Mouse (Mus musculus) gastrocnemius, postnatal 10 days (tissue): ENCODE measurements at regions not wholly inside any gene's neighbourhood (a gene's known extent, or its start where the extent isn't known, plus 50 kb on each side); places are given as distances from the start of the nearest gene placed in this dataset.
A peak's percentile ranks its signal among the peaks of the same experiment; 100 is the strongest.

Experiments
- DNase-seq: peaks from one replicate; pipeline ENCODE4 v3.0.0; 2021; ENCODE audit warnings: mixed read lengths

DNA sequence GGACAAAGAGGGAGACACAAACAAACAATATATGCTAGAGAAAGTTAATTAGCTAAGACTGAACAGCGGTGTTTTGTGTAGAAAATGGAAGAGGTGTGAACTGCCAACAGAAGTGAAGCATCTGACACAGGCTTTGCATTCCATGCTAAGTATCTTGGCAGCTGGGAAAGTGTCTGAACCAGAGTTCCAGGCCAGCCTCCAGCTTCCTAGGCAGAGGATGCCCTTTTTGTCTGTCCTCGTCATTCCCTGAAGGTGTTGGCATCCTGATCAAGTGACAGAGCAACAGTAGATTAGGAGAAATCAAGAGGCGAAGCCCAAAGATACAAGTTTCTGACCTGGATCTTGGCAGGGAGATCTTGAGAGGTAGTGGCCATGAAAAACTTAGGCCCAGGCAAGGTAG is 452.4 kb downstream of the Epha4 start:
- DNase-seq: no peak

DNA sequence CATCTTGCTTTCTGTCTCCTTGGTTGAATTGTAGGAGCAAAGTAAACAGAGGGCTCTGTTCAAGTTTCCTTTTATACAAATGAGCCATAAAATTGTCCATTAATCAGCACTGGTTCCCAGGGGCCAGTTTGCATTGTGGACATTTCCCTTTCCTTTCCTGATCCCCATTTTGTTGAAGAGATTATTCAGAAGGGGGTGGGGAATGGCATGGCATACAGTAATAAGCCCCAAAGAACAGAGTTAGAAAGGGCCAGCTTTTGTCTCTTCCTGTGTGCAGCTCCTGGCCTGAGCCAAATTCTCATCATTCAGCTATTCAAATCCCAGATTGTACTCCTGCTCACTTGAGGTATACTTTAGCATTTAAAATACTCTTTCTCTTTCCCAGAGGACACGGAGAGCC is 441.8 kb downstream of the Epha4 start:
- DNase-seq: no peak

DNA sequence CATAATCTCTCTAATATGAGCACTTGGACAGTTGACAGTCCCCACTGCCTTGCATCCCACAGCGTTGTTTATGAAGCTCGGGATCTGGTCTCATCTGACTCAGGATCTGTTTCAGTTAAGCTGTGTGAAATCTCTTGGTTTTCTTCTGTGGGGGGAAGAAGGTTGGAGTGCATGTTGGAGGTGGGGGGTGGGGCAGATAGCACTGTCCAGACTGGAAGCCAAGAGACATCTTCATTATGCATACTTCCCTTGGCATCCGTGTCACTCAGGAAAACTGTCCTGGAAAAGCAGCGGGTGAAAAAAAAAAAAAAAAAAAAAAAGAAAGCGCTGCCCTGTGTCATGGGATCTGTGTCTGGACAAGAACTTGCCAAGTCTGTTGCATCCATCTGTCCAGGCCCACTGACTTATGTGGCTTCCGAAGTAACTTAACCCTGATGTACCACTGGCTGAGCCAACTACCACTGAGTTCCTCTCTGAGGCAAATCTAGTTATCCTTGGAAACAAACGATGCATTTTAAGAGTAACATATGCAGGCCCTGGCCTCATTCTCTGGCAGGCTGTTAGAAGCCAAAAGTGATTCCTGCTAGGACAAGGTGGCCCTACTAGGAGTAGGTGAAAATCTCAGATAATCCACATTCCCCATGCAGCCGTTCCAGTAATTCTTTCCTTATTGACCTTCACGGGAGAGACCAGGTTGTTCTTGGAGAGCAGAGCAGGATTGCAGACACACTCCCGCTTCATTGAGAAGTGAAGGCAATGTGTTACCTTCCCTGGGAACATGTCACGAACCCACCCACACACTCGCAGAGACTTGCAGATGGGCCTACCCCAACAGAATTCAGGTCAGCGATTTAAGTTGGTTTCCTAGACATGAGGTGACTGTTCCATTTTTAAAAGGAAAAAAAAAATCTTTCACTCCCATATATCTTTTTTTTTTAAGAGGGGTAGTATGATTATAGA is 439.7 kb downstream of the Epha4 start:
- no peak for DNase-seq

DNA sequence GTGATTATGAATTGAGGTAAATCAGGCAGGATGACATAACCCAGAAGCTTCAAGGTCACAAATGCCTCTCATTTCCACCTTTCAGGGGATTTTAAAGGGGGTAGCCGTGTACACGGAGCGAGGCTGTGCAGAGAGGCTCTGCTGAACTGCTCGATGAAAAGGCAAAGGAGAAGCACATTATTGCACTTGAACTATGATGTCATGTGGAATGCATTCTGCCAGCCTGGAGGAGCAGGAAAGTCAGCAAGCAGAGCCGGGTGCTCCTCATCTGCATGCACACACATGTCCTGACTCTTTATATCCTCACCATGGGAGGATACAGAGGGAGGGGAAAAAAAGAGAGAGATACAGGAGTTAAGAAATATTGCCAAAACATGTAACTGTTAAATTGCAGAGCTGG is 434.1 kb downstream of the Epha4 start:
- DNase-seq: no peak

DNA sequence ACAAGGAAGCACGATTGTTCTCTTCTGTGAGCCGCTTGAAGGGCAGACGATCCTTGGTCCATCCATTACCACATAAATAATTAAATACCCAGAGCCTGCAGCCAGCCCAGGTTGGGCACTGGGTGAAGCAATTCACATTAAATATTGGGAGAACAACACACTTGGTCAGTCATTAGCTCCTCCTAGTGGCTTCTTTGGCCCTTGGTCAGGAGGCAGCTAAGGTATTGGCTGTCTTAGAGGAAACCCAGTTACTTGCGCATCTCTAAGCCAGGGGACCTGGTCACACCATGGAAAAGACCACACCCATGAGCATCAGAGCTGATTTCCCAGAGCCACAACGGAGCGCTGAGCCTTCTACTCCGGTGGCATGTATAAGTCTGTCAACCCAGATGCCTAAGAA is 433.2 kb downstream of the Epha4 start:
- no peak for DNase-seq

DNA sequence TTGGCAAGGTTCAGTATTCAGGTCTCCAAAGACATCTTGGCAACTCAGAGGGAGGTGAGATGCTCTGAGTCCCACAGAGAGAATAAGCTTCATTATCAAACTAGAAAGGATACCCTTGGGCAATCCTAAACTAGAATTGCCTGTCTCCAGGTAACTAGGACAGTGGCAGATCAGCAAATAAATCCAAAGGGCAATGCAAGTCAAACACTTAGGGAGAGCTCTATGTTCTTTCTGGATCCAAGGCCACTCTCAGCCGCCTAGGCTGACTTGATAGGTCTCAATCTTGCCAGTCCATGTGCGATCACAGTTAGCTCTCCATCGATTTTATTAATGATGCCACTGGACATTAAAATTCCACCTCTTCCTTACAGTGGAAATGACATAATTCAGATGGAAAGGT is 432.5 kb downstream of the Epha4 start:
- no peak for DNase-seq

DNA sequence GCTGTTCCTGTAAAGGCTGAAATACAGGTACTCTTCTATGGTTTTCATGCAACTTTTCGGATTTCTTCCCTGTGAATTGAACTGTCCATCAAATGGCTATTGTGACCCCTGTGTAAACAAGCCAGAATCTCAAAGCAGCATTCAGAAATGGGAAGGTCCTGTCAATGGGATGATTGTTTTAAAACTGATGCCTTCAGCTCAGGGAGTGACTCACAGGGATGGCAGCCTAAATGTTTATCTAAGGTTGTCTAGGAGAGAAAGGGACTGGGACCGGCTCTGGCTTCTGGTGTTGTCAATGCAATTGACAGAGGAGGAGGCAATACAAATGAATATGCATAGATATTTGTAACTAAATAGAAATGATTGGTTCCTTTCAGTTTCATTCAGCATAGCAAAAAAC is 421.3 kb downstream of the Epha4 start:
- no peak for DNase-seq

DNA sequence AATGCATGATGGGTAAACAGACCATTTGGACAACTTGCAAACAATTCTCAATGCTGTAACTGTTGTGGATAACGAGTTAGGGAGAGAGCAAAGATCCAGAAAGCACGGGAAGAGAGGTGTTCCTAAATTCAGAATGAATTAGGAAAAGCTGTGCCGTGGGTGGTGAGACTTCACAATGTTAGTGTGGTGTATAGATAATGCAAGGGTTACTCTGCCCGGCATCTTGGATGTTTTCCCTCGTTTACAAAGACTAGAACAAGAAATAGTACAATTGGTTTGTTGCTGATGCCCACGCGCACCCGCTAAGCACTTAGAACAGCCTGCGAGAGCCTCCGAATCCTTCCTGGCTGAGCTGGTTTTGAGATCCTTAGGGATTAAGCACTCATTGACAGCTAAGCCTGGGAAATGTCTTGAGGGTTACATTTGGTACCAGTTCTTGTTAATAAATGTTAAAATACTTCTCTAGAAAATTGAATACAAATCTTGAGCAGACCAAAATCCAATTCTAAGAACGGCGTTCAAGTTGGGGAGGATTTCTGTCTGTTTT is 413.1 kb downstream of the Epha4 start:
- DNase-seq: no peak

DNA sequence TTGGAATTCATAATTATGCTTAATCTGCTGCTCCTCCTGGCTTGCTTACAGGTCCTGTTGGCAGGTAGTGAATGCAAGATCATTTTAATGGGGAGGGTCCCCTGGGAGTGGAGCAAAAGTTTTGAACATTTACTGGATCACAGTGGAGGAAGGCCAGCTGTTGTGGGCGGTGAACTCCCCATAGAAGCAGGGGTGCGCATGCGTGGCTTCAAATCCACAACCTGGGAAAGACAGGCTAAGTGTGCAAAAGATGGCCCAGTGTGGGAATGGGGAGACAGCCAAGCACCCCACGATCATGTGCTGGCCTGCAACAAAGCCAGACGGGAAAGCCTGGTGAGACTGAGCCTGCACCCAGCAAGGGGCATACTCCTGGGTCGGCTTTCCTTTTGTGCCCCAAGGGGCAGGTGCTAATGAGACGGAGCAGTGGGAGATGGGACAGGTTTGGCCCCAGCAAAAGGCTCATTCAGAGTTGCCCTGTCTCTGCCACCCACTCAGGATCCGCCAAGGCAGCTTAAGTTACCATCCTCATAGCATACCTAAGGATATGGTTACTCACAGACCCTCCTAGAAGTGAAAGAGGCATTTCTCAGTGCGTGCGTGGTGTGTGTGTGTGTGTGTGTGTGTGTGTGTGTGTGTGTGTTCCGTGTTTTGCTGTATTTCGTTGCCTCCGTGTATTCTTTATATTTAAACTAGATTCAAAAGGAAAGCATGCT is 412.3 kb downstream of the Epha4 start:
- peak; percentile 47 for DNase-seq

DNA sequence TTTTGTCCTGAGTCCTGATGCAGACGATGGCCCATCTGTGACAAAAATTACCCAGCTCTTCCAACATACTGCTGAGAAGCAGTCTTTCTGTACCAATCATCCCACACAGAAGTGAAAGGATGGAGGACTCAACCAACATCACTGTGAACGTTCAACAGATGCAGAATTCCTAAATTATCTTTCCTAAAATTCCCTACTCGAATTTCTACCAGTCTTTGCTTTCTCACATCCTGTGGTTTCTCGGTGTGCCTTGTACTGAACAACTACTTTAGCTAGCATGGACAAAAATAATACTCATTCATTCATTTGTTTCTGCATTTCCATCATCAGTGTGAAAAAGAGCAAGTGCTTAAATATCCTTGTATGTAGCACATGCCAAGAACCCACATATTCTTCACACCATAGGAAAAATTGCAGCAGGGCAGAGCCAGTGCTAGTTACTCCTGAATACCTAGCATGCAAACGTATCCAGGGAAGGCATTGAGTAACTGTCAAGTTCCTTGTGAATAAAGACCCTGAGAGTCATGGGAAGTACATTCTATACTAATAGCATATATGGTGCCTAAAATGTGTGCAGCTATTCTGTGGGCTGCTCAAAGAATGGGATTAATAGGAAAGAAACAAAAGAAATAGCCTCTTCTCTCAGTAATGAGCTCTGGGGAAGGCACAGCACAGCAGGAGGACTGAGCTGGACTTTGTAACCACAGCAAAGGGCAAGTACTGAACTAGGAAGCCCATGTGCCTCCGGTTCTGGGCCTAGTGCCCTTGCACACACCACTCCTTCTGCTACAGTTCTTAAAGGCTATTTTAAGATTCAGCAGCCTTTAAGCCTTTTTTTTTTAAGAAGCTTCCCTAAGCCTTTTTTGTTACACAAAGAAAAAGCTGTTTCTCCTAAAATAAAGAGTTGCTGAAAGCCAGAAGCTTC is 404.8 kb downstream of the Epha4 start:
- no peak for DNase-seq

DNA sequence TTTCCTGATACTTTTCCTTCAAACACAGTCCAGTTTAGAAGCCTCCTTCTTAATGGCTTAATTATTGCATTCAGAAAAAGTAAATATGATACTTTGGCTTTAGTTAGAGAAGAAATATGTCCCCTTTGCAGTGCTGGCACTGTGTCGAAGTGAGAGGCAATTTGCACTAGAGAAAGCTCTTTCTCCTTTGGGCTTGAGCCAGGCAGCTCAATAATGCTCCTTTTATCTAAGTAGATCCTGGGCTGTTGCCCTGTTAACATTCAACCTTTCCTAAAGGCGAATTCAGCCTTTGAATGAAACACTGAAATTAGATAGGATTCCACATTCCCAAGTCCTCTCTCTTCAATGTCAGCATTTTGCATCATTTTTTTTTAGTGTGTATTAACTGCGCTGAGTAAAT is 386.5 kb downstream of the Epha4 start:
- DNase-seq: no peak

DNA sequence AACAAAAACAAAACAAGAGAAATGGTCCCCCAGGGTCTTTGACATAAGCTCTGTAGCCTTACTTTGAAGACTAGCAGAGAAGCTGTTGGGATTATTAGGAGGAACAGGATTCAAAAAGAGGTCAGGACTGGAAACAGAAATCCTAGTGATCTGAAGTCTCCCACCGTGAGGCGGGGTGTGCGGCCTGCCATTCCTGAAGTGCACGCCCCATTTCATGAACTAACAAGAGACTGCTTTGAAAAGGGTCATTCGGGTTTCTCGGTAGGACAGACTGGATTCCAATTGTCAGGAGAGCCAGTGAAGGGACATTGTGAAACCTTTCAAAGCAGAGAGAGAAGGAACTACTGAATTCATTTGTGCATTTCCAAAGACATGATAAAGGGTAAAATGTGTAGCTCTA is 377.2 kb downstream of the Epha4 start:
- DNase-seq: no peak

DNA sequence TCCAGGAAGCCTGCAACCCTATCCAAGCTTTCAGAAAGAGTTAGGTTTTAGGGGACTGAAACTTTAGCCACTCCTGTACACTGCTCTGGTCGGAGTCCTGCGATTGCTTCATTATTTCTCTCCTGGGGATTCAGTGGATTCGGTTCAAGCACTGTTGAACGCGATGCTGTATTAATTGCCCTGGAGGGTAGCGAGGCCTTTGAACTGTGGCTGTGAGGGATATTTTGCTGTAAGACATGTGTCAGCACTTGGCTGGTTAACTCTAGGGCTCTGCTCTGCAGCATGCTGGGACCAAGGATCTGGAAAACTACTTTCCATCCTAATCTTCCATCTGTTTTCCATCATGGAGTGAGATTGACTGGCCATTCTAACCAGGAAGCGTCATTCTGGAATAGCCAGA is 374.0 kb downstream of the Epha4 start:
- peak; percentile 9 for DNase-seq

DNA sequence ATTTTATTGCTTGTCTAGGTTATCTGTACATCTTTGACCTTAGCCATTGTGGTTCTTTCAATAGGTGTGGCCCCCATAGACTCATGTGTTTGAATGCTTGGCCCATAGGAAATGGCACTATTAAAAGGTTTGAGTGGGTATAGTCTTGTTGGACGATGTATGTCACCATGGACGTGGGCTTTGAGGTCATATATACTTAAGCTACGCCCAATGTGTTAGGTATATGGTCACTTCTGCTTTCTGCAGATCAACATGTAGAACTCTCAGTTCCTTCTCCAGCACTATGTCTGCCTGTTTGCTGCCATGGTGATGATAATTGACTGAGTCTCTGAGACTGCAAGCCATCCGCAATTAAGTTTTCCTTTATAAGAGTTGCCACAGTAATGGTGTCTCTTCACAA is 366.8 kb downstream of the Epha4 start:
- no peak for DNase-seq

DNA sequence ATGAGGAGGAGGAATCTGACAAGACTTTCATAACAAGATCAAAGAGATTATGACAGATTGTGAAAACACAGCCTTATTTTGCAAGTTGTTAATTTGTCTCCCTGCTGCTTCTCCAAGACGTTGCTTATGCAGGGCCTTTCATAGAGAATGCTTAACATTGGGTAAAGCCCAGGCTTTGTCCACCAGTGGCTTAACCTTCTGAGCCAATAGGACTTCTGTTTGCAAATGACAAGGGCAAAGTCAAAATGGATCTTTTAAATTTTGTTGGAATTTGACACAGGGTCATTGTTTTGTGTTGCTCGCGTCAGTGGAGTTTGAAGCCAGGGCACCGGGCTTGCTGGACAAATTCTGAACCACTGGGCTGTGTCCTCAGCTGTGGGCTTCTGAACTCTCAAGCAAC is 346.6 kb downstream of the Epha4 start:
- no peak for DNase-seq

DNA sequence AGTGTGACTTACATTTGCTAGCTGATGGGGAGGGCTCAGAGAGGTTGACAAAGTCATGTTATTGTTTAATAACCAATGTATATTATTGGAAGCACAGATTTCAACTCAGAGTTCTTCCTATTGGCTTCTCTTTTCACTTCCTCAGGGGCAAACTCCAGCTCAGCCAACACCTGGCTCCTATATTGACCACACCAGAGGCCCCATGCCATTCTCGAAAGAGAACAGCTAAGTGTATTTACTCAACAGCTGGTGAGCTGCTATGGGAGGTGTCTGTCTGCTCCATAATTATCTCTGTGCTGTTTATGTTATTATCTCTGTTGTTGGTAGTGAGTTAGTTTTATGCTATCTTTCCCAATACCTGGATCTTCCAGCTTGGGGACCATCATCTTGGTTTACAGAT is 342.4 kb downstream of the Epha4 start:
- DNase-seq: no peak

DNA sequence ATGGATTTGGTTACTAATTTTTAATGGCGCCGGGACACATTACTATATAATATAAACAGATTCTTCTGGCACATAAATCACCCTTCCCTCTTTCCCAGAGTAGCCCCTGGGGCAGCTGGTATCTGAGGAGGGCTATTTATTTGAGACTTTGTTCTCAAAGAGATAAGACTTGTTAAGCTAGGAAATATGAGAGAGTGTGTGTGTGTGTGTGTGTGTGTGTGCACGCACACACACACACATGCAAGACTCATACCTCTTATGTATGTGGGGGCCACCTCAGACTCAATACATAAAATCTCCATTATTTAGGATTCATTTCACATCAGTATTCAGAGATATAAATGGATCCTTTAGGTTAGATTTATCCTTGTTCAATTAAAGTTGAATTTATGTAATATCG is 340.1 kb downstream of the Epha4 start:
- DNase-seq: no peak

DNA sequence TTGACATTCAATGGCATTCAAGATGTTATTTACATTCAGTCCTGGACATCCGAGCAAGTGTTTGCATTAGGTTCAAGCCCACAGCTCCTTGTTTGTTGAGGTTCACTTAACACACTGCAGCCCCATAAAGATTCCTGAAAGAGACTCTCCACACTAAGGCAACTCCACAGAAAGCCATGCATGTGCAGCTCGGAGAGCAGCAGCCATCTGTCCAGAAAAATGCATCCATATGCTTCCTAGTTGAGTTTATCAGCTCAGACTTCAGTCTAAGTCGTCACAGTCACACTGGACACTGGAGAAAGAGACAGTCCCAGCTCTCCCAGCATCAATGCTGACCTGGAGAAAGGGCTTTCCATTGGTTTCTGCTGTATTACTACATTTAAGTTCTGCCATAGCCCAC is 339.7 kb downstream of the Epha4 start:
- DNase-seq: no peak

DNA sequence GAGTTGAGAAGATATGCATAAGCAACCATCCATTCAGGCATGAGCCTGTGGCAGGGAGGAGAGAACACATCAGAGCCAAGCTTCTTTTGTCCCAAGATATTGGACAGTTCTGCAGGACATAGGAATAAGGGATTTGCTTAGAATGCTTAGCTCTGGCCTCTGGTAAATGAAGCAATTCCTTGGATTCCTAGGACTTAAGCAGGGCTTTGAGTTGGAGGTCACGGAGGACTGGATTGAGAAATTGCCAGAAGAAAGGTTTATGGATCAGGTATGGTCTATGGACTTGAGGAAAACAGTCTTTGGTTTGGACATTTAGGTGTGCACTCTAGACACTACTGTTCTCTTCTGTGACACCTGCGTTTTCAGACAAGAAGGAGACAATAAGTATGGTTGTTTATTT is 338.4 kb downstream of the Epha4 start:
- no peak for DNase-seq

DNA sequence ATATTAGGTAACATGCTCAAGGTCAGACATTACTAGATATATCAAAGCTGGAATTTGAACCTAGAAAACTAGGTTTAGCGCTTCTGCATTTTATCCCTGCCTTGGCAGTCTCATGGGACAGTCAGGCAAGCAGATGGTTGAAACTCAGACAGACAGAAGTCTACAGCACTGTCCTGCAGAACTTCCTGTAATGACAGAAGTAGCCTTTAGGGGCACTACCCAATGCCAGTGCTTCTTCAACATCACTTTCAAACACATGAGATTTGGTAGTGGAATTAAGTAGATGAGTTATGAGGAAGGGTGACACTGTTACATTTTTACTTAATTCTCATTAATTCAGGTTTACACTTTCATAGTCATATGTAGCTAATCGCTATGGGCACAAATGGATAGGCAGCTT is 330.9 kb downstream of the Epha4 start:
- no peak for DNase-seq

DNA sequence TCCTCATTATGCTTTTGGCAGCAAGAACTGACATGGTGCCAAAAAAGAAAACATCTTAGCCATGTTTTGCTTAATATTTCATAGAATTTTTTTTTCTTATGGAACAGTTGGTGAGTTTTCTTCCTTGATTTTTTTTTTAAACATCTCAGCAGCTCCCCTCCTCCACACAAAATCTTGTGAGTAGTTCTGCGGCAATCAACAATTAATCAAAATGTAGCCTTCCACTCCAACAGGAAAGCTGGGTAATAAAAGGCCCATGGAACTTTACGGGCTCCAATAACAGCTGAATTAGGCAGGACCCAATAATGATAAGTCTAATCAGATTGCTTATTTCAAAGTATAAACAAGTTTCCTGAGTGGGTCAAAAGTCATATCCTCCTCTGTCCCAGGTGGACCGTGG is 324.7 kb downstream of the Epha4 start:
- no peak for DNase-seq

DNA sequence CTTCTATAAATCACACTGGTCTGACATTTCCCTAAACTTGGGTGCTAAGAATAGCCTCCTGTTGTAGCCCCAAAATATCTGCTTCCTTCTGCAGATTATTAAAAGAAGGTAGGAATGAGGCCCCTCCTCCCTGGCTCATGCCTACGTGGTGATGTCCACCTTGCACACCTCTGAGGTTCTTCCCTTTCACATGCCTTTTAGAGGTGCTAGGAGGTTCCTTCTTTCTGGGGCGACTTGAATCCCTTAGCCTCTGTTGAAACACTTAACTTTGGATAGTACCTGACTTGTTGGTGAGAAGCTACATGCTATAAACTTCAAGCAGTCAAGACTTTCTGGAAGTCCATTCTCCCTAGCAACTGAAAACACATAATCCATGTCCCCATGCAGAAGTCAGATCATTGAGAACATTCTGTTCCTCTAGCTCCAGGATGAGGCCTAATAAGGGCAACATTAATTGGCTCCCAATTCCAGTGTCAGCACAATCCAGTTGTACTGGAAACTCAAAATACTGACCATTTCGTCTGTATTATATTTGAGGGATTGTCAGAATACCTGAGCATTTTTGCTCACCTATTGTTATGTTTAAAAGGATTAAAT is 313.5 kb downstream of the Epha4 start:
- no peak for DNase-seq
